Mouse (Mus musculus) MEL (cell line): ENCODE measurements at regions not wholly inside any gene's neighbourhood (a gene's known extent, or its start where the extent isn't known, plus 50 kb on each side); places are given as distances from the start of the nearest gene placed in this dataset.
"Not testable (repeated sequence)": the region's sequence is repeated elsewhere in the genome, so short reads cannot be mapped to it uniquely, and the experiment has no call there.

Experiments used
- DNase-seq: peaks from one replicate; pipeline ENCODE4 v3.0.0; 2011; ENCODE audit warnings: low read depth, low spot score
- H3K27ac ChIP-seq: 2 replicates; pipeline ENCODE4 v1.5.1; 2012; ENCODE audit warnings: low read depth, mild to moderate bottlenecking, control low read depth, low read length, moderate library complexity; ENCODE audit not compliant: control insufficient read depth
- H3K27me3 ChIP-seq, 2 experiments: fragments of 150-350 bp in 1 of 2; sonication (generic) in 1 of 2; 2 replicates each; pipeline ENCODE4 v1.6.1; 2012; ENCODE audit warnings: low read length in 2 of 2, mild to moderate bottlenecking in 2 of 2, improper control_type of control experiment in 1 of 2, moderate library complexity in 1 of 2; ENCODE audit not compliant: insufficient read depth in 2 of 2, control insufficient read depth in 1 of 2
- H3K36me3 ChIP-seq, 2 experiments: 2 replicates each; pipeline ENCODE4 v1.6.1; 2012 to 2014; ENCODE audit warnings: low read length in 2 of 2, improper control_type of control experiment in 1 of 2, inconsistent platforms in 1 of 2, mild to moderate bottlenecking in 1 of 2; ENCODE audit not compliant: insufficient read depth in 2 of 2, control insufficient read depth in 1 of 2
- H3K4me1 ChIP-seq, 2 experiments: fragments of 150-350 bp in 1 of 2; sonication (generic) in 1 of 2; 2 replicates each; pipeline ENCODE4 v1.6.1; 2012; ENCODE audit warnings: low read length in 2 of 2, improper control_type of control experiment in 1 of 2, mild to moderate bottlenecking in 1 of 2; ENCODE audit not compliant: insufficient read depth in 2 of 2, control insufficient read depth in 1 of 2
- H3K4me3 ChIP-seq, 2 experiments: fragments of 150-350 bp in 1 of 2; sonication (generic) in 1 of 2; 2 replicates each; pipeline ENCODE4 v1.5.1; 2012; ENCODE audit warnings: low read depth in 2 of 2, low read length in 2 of 2, mild to moderate bottlenecking in 2 of 2, moderate library complexity in 2 of 2, control low read depth in 1 of 2, improper control_type of control experiment in 1 of 2; ENCODE audit not compliant: control insufficient read depth in 1 of 2, insufficient read depth in 1 of 2
- H3K79me2 ChIP-seq: 2 replicates; pipeline ENCODE4 v1.6.1; 2012; ENCODE audit warnings: mild to moderate bottlenecking, low read length, moderate library complexity; ENCODE audit not compliant: control insufficient read depth, poor library complexity, insufficient read depth
- H3K9ac ChIP-seq: 2 replicates; pipeline ENCODE4 v1.6.1; 2012; ENCODE audit warnings: low read depth, mild to moderate bottlenecking, control low read depth, low read length, moderate library complexity; ENCODE audit not compliant: control insufficient read depth, poor library complexity, severe bottlenecking
- H3K9me3 ChIP-seq: fragments of 150-350 bp; sonication (generic); replicated peaks from 2 replicates; pipeline ENCODE4 v1.6.1; 2012; ENCODE audit warnings: mild to moderate bottlenecking, low read length, improper control_type of control experiment, moderate library complexity; ENCODE audit not compliant: insufficient read depth
- MAX ChIP-seq: IDR thresholded peaks from 2 replicates; pipeline ENCODE4 v1.6.1; 2011; ENCODE audit warnings: low read length, improper control_type of control experiment

DNA sequence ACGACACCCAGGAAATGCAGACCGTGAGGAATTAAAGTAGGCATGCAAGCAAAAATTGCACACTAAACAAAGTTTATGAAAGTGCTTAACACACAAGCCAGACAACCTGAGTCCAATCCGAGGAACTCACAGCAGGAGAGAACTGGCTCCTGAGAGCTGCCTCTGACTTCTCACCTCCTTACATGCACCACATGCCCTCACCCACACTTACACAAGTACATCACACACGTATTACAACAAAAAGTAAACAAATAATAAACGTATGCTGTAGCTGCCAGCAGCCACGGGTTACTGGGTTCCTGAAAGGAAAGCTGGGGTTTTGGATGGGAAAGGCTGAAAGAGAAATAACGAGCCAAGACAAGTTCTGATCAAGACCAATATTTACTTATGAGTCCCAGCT is 1008.0 kb downstream of the 4930447A16Rik start:
- no peaks in the 10 kb centered on the region for H3K9me3 ChIP-seq
- H3K4me1 ChIP-seq = no peaks in the 10 kb centered on the region
- H3K4me3 ChIP-seq = no peak overlapping the region
- DNase-seq = no peak
- H3K27me3 ChIP-seq = peaks cover 0 to 3% of the 10 kb centered on the region in 2 experiments
- H3K27ac ChIP-seq = no peak overlapping the region
- no peak for TF ChIP-seq MAX
- TF ChIP-seq, all 39 proteins: peak for 0
- Histone ChIP-seq H3K9ac (no peak overlapping the region), H3K79me2 (no peaks in the 10 kb centered on the region), H3K36me3 (no peaks in the 10 kb centered on the region)

DNA sequence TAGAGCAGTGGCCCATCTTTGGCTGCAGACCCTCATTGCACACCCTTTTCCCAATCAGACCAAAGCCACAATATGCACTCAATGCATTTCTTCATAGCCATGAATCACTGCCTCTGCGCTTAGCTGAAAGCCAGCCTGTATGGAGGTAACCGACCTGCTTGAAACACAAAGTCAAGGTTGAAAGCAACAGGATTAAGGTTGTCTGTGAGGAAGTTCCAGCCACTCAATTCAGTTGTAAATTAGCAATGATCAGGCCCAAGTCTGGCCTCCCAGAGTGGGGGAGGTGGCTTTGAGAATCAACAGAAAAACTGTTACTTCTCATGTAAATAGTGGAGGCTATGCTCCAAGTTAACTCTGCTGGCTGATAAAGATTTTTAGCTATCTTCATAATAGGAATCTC is 1008.9 kb downstream of the 4930447A16Rik start:
- DNase-seq, H3K9ac ChIP-seq, H3K4me3 ChIP-seq, H3K27ac ChIP-seq, H3K27me3 ChIP-seq, H3K4me1 ChIP-seq, H3K36me3 ChIP-seq, H3K79me2 ChIP-seq, H3K9me3 ChIP-seq: not testable (repeated sequence)
